In genomic region chr12:105705799-105706487, GRCm38 (mm10) we compare ENCODE assay signal across 9 mouse cellular contexts. TPM values are rescaled to one million over a fixed set of nuclear protein-coding genes. Genes with fewer than 3 reads are reported as not detected.
DNase-seq lines count a peak whose midpoint lies in the region; ATAC-seq and TF ChIP-seq lines count a peak whose summit lies in the region.
"Had no signal": no experiment of that assay in that cellular context is flagged by ENCODE, and none has a peak within 500 bp of the region (broad histone marks: within the 10 kb centered on the region; RNA-seq: fewer than 3 reads in every experiment).

TSS of gene Ak7 (plus strand) at chr12:105705976.

- peak within 1 kb of the TSS; percentile 19 for H3K4me3 ChIP-seq in bone marrow, adult 2 months (replicated peaks; ENCODE audit: control insufficient read depth, low read depth, low read length)
- no peak within 1 kb of the TSS for H3K4me3 ChIP-seq in hindbrain, embryonic 16.5 days (ENCODE audit: low read length)
- peak within 1 kb of the TSS; percentile 40 for H3K4me3 ChIP-seq in liver, embryonic 12.5 days
- H3K4me3 ChIP-seq in neural tube, embryonic 11.5 days (ENCODE audit: low read depth, low read length) = no peak within 1 kb of the TSS

- DNase-seq in CD4-positive, CD25-positive, alpha-beta regulatory T cell, adult 2 months (ENCODE audit: low read depth, low spot score) = peak; percentile 33
- DNase-seq in gastrocnemius, adult 8-10 months (ENCODE audit: low spot score in 2 of 2) = peak; percentile 67 to 72
- peak; percentile 76 for DNase-seq in neural tube, embryonic 11.5 days (ENCODE audit: low spot score)
- peak; percentile 65 for DNase-seq in thymus, postnatal 14 days

- no peak for ATAC-seq in CD4-positive, CD25-positive, alpha-beta regulatory T cell, adult 4 months
- ATAC-seq in hindbrain, embryonic 16.5 days = peak; percentile 52; the same call in 1 of the 2 replicates
- ATAC-seq in liver, embryonic 12.5 days = peak; percentile 99
- no peak for ATAC-seq in neural tube, embryonic 11.5 days (ENCODE audit: insufficient read depth, low FRiP score, low TSS enrichment)

- peak within 1 kb of the TSS; percentile 33; the same call in 1 of the 2 replicates for H3K4me2 ChIP-seq in hindbrain, embryonic 16.5 days (ENCODE audit: low read length)
- peak within 1 kb of the TSS; percentile 73 for H3K4me2 ChIP-seq in liver, embryonic 12.5 days
- peak within 1 kb of the TSS; percentile 29; the same call in 1 of the 2 replicates for H3K4me2 ChIP-seq in neural tube, embryonic 11.5 days (ENCODE audit: low read depth)

- no peak within 1 kb of the TSS for H3K9ac ChIP-seq in hindbrain, embryonic 16.5 days (ENCODE audit: low read depth, low read length)
- peak within 1 kb of the TSS; percentile 37; the same call in 1 of the 2 replicates for H3K9ac ChIP-seq in liver, embryonic 12.5 days
- H3K9ac ChIP-seq in neural tube, embryonic 11.5 days (ENCODE audit: low read length) = no peak within 1 kb of the TSS; the same call in 1 of the 2 replicates

- H3K4me1 ChIP-seq in bone marrow, adult 2 months (ENCODE audit: control insufficient read depth, insufficient read depth, low read length) = peaks cover 2% of the 10 kb centered on the region
- no peaks in the 10 kb centered on the region for H3K4me1 ChIP-seq in hindbrain, embryonic 16.5 days (ENCODE audit: control insufficient read depth, insufficient read depth, low read depth, low read length)
- peaks cover 16% of the 10 kb centered on the region for H3K4me1 ChIP-seq in liver, embryonic 12.5 days
- H3K4me1 ChIP-seq in neural tube, embryonic 11.5 days (ENCODE audit: control insufficient read depth, insufficient read depth, low read length) = peaks cover 7% of the 10 kb centered on the region

- peaks cover 5% of the 10 kb centered on the region; the same call in 1 of the 2 replicates for H3K36me3 ChIP-seq in hindbrain, embryonic 16.5 days (ENCODE audit: control insufficient read depth, insufficient read depth, low read length)
- peaks cover 8% of the 10 kb centered on the region; the same call in 1 of the 2 replicates for H3K36me3 ChIP-seq in liver, embryonic 12.5 days
- H3K36me3 ChIP-seq in neural tube, embryonic 11.5 days (ENCODE audit: control insufficient read depth, insufficient read depth, low read length) = no peaks in the 10 kb centered on the region

- no peak for TF ChIP-seq CTCF in bone marrow, adult 2 months (IDR thresholded peaks at IDR 0.05; ENCODE audit: control insufficient read depth, insufficient read depth, low read length)

- H3K27me3 ChIP-seq in hindbrain, embryonic 16.5 days (replicated peaks; ENCODE audit: control insufficient read depth, insufficient read depth, low read length) = no peaks in the 10 kb centered on the region
- peaks cover 10% of the 10 kb centered on the region; the same call in 1 of the 2 replicates for H3K27me3 ChIP-seq in liver, embryonic 12.5 days (replicated peaks)
- no peaks in the 10 kb centered on the region for H3K27me3 ChIP-seq in neural tube, embryonic 11.5 days (ENCODE audit: control insufficient read depth, insufficient read depth, low read length)

- 15% methylated on average over 22 of the region's 22 CpGs for WGBS in bone marrow, adult 2 months
- 16% methylated on average over 22 of the region's 22 CpGs for WGBS in hindbrain, embryonic 16.5 days
- WGBS in liver, embryonic 12.5 days (ENCODE audit: insufficient replicate concordance) = 10% methylated on average over 22 of the region's 22 CpGs
- 11% methylated on average over 22 of the region's 22 CpGs for WGBS in neural tube, embryonic 11.5 days

- TF ChIP-seq POLR2A in bone marrow, adult 2 months (IDR thresholded peaks at IDR 0.05; ENCODE audit: borderline replicate concordance, control insufficient read depth, low read depth, low read length) = no peak

- no peak within 1 kb of the TSS for H3K27ac ChIP-seq in bone marrow, adult 2 months (ENCODE audit: control insufficient read depth, insufficient read depth, low read depth, low read length, poor library complexity)
- H3K27ac ChIP-seq in hindbrain, embryonic 16.5 days (ENCODE audit: low read depth, low read length) = no peak within 1 kb of the TSS
- H3K27ac ChIP-seq in liver, embryonic 12.5 days = peak within 1 kb of the TSS; percentile 42; the same call in 1 of the 2 replicates
- no peak within 1 kb of the TSS for H3K27ac ChIP-seq in neural tube, embryonic 11.5 days (ENCODE audit: low read depth, low read length)
- H3K27ac ChIP-seq: macrophage had no signal

- no peaks in the 10 kb centered on the region for H3K9me3 ChIP-seq in hindbrain, embryonic 16.5 days (ENCODE audit: control insufficient read depth, low read length)
- no peaks in the 10 kb centered on the region for H3K9me3 ChIP-seq in liver, embryonic 12.5 days (replicated peaks)
- H3K9me3 ChIP-seq in neural tube, embryonic 11.5 days (ENCODE audit: control insufficient read depth, low read length) = no peaks in the 10 kb centered on the region

RNA-seq across cellular contexts. Expression of gene Ak7, which starts in this region (rescaled TPM):
- polyA plus RNA-seq in CD4-positive, CD25-positive, alpha-beta regulatory T cell, adult 4 months (2017; shearing (Covaris generic)) = under 1 TPM; 0.58 to 0.89 TPM
- polyA plus RNA-seq in bone marrow, adult 2 months (2011; ENCODE audit: insufficient read depth, insufficient read length, low replicate concordance, missing spikeins) = 0.80 TPM in 1 of 2 replicates, not detected in the other
- total RNA-seq in gastrocnemius, adult 8-10 months (2022) = not detected
- 2.3 and 2.8 TPM in 2 replicates for polyA plus RNA-seq in hindbrain, embryonic 16.5 days (2015; fragmentation: Nextera tagmentation; extraction: Ambion mirVana)
- polyA plus RNA-seq in liver, embryonic 12.5 days (2016; fragmentation: Nextera tagmentation; extraction: Ambion mirVana) = 0.05 and 0.06 TPM in 2 replicates
- polyA plus RNA-seq in neural tube, embryonic 11.5 days (2014; fragmentation: Nextera tagmentation; extraction: Ambion mirVana) = 0.07 and 0.12 TPM in 2 replicates
- polyA plus RNA-seq: macrophage had no signal

Comparison
In these comparisons a context has a peak if more than half of its experiments do, and no peak if none do; other contexts are left out.
1. Peak in DNase-seq in gastrocnemius, adult 8-10 months; RNA of the gene not detected or under 1 TPM.
2. Peak in ATAC-seq, H3K4me3 ChIP-seq, H3K27ac ChIP-seq, H3K9ac ChIP-seq and H3K4me2 ChIP-seq in liver, embryonic 12.5 days; RNA of the gene not detected or under 1 TPM.
3. Peak in DNase-seq and H3K4me2 ChIP-seq in neural tube, embryonic 11.5 days; RNA of the gene not detected or under 1 TPM.